Mouse (Mus musculus) layer of hippocampus, postnatal 36 days (tissue): Measurements from ENCODE around the gene Gm10282. TPM values are rescaled to one million over a fixed set of nuclear protein-coding genes. Genes with fewer than 3 reads are reported as not detected.

ENCODE experiments used
- DNase-seq, 2 experiments: peaks; one replicate each; pipeline ENCODE4 v3.0.0; 2022
- total RNA-seq, 2 experiments: library from RNA; stranded (reverse); gene quantifications; 2 replicates each; pipeline ENCODE4 v1.2.3; 2021

Gm10282 gene
- total RNA-seq, 2 experiments from 2014 or later, result 7.7 to 9.7 TPM

DNA sequence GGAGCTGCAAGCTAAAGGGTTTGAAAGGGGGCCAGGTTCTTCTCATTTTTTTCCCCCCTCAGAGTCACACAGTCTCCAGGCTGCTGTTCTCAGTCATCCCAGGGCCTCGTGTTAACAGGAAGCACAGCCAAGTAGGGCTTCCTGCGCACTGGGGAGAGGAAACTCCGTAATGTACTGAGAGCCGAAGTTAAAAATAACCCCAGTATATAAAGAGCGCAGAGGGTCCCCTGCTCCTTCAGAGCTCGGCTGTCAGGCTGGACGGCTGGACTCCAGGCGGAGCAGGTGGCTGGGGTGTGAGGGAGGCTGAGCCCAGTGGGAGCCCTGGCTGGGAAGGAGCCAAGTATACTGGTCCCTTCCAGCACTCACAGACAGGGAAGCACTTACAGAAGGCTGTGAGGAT lies 9.4 kb downstream of the Gm10282 start:
- peak; percentile 41 to 51 for DNase-seq

DNA sequence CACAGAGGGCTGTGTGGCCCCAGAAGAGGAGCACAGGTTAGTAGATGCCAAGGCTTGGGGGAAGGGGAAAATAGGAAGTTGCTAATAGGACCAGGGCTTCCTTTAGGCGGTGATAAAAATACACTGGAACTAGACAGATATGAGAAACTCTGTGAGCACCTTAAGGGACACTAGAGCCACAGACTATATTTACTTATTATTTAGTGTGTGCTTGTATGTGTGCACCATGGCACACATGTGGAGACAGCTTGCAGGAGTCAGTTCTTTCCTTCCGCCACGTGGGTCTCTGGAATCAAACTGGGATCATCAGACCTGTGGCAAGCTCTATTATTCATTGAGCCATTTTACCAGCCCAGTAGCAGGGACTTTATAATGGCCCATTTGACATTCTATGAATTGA lies 9.9 kb downstream of the Gm10282 start:
- no peak for DNase-seq

DNA sequence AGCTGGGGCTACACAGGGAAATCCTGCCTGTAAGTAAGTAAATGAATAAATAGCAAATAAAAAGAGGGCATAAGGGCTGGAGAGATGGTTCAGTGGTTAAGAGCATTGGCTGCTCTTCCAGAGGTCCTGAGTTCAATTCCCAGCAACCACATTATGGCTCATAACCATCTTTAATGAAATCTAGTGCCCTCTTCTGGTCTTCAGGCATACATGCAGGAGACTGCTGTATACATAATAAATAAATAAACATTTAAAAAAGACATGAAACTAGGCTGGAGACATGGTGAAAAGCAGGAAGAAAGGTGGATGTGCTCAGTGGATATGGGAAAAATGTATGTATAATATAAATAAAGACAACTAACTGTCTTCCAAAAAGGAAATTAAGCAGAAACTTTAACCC lies 11.8 kb downstream of the Gm10282 start:
- DNase-seq, result no peak

DNA sequence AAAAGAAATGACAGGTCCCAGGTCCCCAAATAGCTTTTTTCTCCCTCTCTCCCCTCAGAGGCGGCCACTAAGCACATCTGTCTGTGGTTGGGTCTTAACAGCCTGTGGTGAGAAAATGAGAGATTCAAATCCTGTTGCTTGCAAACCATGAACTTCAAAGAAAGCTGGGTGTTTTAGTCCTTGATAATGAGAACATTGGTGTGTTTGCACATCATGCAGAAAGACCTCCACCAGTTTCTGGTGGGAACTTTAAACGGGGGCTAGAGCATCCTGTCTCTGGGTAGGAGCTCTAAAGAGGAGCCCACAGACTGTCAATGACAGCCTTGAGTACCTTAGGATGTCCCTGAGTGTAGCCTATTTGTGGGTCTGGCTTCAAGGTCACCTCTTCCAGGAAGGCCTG lies 14.0 kb downstream of the Gm10282 start:
- DNase-seq, result no peak

DNA sequence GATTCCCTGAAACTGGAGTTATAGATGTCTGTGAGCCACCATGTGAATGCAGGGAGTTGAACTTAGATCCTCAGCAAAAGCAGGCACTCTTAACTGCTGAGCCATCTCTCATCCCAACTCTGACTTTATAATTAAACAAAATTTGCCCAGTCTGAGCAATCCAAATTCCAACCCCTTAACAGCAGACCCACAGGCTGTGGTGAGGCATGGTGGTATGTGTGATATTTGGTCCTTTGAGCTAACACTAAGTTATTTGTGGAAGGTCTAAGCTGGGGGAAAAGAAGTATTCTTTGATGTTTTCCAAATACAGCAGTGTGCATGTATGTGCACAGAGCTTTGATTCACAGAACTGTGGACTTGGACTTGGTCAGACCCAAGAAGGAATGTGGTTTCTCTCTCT lies 16.0 kb downstream of the Gm10282 start:
- no peak for DNase-seq

DNA sequence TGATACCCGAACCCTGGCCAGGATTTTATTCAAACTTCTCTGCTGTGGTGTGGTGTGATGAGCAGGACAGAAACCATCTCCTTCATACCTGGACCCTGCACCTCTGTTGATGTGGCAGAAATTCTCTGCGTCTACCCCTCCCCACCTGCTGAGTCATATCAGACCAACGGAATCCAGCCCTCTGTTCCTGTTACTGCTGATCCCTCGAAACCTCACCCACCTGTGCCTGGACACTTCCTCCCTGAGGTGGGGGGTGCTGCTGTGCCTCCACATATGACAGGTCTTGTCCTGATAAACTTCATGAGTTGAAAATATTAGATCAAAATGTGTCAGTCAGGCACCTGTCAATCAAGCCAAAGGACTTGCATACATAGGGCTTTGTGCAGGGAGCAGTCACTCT lies 19.8 kb downstream of the Gm10282 start:
- no peak for DNase-seq

DNA sequence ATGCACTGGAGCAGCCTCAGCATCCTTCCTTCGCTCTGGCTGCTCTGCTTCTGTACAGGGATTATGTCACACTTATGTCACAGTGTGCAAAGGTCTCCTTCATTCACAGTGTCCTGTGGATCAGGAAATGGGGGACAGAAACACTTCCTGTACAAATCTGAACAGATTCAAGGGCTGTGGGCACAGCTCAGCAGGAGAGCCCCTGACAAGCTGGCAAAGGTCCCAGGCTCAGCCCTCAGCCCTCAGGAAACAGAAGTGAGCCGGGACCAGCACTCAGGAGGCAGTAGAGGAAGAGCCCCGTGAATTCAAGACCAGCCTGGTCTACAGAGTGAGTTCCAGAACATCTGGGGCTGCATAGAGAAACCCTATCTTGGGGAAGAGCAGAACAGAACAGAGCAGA lies 23.4 kb downstream of the Gm10282 start:
- DNase-seq, result no peak

DNA sequence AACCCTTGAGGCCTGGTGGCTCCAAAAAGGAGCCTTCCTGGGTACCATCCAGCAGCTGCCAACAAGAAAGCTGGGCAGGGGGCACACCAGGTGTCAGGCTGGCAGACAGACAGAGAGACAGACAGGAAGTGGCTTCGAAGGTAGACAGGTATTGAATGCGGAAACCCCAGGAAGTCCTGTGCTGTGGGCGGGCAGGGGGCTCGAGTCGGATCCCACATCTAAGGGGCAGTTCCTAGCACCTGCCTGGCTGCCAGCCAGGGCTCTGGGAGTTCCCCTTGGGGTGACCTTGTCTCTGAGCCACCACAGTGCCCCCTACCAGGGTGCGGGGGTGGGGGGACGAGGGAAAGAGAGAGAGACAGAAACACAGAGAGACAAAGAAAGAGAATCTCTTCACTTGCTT lies 25.9 kb downstream of the Gm10282 start:
- no peak for DNase-seq

DNA sequence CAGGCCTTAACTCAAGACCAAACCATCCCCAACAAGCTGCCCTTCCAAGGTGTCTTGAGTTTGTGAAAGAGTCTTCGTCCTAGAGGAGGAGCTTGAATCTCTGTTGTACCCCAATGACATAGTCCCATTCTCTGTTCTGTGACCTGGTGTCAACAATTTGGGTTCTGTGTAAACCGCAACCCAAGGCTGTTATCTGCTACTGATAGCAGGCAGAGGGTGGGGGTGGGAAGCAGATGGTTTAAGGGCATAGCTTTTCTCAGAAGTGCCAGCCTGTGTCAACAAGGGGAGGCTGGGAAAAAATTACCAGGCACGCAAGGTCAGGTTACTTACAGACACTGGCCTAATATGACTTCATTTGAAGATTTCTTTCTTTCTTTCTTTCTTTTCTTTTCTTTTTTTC lies 27.8 kb downstream of the Gm10282 start:
- DNase-seq, result no peak

DNA sequence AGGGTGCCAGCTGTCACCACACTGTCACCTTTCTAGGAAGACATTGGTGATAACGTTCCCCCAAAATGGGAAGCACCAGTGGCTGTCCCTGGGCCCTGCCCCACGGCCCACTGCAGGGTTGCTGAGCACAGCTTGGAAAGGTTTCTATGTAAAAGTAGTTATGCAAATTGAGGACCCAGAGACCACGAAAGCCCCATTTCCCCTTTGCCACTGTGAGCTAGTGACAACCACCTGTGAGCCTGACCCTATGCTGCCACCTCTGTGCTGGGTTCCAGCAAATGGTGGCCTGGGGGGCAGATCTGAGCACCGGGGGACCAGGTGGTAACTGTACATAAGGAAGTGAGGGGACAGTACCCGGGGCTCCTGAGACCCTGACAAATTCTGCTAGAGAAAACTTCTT lies 31.3 kb downstream of the Gm10282 start:
- DNase-seq, result no peak

DNA sequence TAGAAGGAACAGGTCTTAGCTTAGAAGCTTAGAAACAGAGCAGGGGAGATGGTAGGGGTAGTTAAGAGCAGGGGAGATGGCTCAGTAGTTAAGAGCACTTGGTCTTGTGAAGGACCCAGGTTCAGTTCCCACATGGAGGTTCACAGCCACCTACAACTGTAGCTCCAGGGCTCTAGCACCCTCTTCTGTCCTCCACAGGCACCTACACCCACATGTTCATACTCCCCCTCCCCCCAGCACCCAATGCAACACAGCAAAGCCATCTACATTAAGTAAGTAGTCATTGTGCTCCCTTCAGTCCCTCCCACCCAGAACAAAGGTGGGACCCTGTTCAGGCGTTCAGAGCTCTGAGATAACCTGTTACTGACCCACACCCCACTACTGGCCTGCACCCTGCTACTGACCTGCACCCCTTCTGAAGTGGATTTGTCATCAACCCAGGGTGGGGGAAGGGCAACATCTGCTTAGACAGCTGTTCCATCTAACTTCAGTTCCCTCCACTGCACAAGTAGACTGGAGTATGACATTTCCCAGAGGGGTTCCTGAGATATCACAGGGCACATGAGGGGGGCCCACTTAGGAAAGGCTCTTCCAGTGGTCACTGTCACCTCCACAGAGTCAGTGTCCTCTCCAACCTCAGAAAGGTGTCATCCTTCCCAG lies 31.8 kb downstream of the Gm10282 start:
- DNase-seq, result no peak

DNA sequence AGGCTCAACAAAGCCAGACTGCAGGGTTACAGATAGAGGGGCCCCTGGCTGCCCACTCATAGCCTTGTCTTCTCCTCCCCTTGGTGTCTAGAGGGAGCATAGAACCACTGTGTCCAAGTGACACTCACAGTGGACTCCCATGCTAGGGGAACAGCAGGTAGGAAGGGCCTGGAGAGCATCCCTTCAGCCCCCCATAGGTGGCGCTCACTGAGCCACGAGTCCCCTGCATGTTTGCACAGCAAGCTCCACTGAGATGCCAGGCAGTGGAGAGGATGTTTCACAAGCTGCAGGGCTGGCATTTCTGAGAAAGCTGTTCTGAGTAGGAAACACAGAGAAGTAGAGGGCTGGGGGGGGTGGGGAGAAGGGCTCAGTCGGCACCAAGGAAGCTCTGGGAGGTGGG lies 32.7 kb downstream of the Gm10282 start:
- peak; percentile 58 to 67 for DNase-seq

DNA sequence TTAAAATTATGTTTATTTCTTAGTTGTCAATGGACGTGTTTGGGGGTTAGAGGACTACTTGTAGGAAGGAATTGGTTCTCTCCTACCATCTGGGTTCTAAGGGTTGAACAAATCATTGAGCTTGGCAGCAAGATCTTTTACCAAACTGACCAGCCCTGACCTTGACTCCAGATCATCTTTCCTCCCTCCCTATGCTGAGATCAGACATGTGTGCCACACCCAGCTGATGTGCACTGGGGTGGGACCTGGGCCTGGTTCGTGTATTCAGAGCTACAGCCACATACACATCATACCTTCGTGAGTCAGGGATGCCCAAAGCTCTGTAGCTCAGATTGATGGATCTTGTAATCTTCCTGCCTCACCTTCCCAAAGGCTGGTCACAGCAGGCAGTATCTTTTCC lies 33.4 kb downstream of the Gm10282 start:
- no peak for DNase-seq

DNA sequence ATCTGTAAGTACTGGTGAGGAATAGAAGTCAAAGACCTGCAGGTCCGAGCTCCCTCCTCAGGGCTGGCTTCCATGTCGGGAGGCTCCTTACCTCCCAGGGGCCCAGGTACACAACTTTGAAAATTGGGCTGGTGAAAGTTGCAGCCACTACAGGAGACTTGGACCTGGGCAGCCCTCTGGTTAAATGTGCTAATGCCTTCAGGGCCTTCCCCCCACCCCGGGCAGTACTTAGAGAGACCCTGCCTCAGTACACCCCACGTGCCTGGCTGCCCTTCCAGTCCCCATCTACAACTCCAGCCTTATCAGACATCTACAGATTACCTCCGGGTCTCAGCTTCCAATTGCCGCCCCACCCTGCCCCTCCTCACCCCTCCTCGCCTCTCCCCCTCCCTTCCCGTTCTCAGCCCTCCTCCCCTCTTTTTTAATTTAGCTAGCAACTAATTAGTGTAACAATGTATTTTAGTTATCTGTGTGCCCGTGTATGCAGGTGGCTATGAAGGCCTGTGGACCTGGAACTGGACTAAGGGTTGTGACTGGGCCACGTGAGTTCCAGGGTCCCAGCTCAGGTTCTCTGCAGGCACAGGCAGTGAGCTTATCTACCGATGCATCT lies 33.9 kb downstream of the Gm10282 start:
- DNase-seq, result no peak

DNA sequence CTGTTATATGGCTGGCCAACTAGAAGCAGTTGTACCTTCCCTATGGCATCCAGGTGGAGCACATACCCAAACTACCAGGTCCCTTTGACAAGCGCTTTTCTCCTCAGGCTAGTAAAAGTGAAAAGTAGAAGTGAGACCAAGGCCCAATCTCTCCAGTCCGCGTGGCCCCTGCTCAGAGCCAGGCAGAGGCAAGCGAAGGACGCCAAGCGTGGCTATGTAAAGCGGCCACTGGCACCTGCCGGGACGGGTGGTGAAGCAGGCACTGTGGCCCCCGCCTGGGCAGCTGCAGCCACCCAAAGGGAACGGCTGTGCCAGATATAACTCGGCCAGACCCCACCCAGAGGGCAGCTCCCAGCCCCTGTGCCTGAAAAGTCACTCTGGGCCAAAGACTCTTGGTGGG lies 34.5 kb downstream of the Gm10282 start:
- no peak for DNase-seq

DNA sequence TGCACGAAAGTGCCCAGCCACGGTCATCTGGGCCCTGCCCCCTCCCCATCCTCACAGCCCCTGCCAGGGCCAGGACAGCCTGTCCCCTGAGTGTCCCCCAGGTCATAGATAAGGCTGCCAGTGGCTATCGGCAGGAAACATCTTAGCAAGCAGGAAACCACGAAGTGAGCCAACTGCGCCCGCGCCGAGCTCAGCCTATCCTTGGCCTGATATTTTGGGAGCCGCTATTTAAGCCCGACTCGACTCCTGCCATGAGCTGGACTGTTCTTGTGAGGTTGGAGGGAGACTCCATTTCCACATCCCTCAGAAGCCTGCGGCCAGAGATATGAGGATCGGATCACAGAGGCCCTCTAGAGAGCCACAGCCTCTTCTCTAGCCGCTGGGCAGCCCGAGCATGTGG lies 36.7 kb downstream of the Gm10282 start:
- no peak for DNase-seq

DNA sequence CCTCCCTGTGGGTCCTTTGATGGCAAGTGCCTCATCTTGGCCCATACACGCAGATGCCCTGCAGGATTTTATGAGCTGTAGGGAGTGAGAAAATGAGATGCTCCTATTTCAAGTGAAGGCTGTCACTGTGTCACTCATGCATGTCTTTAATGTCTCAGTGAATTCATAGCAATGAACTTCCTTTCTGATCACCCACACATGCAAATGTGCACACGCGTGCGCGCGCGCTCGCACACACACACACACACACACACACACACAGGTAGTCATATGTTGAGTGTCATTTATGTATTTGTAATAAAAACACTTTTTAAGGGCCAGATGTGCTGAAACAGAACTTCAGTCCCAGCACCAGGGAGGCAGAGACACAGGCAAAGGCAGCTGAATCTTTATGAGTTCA lies 38.0 kb downstream of the Gm10282 start:
- DNase-seq, result no peak

DNA sequence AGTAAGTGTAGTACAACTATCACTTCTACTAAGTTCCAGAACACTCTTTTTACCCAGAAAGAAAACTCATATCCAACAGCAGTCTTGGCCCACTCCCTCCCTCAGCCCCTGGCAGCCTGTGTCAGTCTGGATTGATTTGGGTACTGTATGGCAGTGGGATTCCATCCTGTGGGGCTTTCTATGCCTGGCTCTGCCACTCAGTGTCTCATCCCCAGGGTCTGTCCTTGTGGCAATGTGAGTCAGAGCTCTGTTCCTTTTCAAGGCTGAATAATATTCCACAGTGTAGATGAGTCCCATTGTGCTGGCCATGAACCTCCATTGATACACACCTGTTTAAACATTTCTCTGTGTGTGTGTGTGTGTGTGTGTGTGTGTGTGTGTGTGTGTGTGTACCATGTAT lies 38.4 kb downstream of the Gm10282 start:
- no peak for DNase-seq

DNA sequence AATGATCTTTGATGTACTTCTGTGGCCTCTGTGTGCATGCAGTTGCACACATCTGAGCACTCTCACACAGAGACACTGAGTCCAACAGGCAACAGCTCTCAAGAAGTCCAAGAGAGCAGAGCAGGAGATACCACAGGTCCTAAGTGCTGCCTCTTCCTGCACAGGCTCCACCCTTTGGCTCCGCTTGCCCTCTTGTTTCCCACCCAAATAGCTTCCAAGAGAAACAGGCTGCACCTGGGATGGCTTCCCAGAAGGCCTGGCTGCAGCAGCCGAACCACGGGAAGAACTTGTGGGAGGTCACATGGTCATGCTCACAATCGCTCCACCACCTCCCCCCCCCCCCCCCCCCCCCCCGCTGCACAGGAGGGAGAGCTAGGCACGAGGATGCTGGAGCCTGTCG lies 39.7 kb downstream of the Gm10282 start:
- DNase-seq, result no peak

DNA sequence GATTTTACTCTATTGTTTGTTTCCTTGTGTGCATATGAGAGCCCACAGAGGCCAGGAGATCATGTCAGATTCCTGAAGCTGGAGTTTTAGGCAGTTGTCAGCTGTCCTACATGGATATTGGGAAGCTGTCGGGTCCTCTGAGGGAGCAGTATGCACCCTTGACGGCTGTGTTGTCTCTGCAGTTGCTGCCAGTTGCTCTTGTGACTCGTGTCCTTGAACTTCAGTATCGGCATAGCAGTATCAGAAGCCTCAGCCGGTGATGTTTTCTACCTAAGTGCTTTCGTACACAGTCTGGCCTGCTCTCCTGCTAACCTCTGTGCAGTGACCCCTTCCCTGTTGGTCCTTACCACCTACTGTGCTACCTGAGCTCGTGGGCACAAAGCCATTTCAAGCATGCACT lies 41.6 kb downstream of the Gm10282 start:
- no peak for DNase-seq

DNA sequence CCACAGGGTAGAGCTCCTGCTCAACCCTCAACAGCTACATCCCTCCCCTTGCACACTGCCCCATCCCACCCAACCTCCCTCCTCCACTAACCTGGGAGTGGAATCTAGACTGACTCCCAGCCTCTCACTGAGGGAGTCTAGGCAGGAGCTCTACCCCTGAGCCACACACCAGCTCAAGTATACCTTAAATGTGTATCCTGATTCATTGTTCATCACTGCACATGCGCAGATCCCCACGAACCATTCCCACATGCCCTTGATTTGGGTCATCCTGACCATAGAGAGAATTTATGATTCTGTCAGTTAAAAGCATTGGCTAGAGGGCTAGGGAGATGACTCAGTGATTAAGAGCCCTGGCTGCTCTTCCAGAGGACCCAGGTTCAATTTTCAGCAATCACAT lies 42.3 kb downstream of the Gm10282 start:
- DNase-seq, result no peak

DNA sequence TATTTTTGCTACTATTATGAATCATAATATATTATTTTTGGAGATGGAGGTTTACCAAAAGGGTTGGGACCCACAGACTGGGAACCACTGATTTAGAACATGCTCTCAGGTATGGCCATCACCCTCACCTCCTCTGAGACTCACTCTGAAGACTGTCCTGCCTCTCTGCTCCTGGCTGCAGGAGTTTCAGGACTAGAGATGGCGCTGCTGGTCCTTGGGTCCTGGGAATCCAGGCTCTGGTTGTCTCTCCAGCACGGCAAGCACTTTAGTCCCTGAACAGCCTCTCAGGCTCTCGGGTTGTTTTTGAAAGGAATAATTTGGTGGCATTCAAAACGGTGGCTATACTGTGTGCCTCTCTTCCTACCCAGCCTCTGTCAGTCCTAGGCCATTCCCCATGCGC lies 43.2 kb downstream of the Gm10282 start:
- no peak for DNase-seq

DNA sequence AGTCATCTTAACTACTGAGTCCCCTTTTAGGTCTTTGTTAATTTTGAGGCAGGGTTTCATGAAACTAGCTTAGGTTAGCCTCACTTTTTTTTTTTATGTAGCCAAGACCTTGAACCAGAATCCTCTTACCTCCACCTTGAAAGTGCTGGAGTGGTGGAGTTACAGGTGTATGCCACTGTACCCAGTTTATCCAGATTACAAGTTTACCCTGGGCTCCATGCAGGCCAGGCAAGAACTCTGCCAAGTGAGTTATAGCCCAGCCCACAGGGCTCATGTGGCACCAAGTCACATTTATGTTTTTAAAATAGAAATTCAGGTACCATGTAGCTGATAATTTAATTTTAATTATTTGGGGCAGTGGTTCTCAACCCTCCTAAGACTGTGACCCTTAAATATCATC lies 43.6 kb downstream of the Gm10282 start:
- DNase-seq, result no peak

DNA sequence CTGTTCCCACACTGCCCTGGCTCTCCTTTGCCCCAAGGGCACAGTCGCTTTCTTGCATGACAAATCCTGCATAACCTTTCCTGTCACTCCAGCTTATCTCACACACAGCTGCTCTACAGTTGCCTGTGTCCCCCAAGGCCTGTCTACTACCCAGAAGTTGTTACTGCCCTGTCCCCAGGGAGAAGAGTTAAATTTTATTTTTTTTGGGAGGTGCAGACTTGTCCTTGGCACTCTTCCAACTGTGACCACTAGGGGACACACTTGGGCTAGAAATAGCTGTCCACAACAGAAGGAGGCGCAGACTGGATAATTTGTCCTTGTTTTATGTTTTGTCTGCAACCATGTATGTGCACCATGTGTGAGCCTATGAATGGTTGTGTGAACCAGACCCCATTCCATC lies 44.0 kb downstream of the Gm10282 start:
- no peak for DNase-seq

DNA sequence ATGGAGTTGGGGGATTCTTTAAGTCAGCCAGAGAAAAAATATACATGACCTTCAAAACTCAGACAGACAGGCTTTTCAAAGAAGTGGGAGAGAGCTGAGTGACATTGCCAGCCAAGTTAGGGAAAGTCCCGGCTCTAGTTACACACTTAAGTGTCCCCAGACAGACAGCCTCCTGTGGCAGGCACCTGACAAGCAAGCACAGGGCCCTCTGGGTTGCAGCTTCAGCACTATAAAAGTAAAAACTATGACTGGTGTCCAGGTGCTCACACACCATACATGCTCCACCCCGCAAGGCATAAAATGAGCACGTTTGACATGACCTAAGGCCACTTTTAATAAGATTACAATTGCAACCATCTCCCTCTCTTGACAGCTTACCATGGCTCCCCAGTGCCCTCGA lies 44.5 kb downstream of the Gm10282 start:
- DNase-seq, result no peak
